Mouse (Mus musculus) embryo, embryonic 11.5 days (tissue): Measurements from ENCODE around the gene Actr8.

Source experiments
- DNase-seq: peaks from one replicate; pipeline ENCODE4 v3.0.0-alpha.2; 2012; ENCODE audit warnings: low read depth, low spot score

The Actr8 gene

GRCm38 (mm10) chr14:29996000-29996751 is 18.0 kb downstream of the Actr8 start:
- no peak for DNase-seq

GRCm38 (mm10) chr14:29997345-29997744 is 19.2 kb downstream of the Actr8 start:
- DNase-seq: no peak

- DNase-seq: no peak
Observed at GRCm38 (mm10) chr14:29998747-29999474, 20.8 kb downstream of the Actr8 start.

GRCm38 (mm10) chr14:29999475-29999811 is 21.3 kb downstream of the Actr8 start:
- DNase-seq: no peak

- DNase-seq: peak; percentile 20
Observed at GRCm38 (mm10) chr14:30008733-30009575, 30.8 kb downstream of the Actr8 start, which contains the start of the genes Il17rb and Chdh. Gene Il17rb, minus strand, starts transcription at chr14:30008896. Gene Chdh, plus strand, starts transcription at chr14:30009023.

- DNase-seq: no peak
Observed at GRCm38 (mm10) chr14:30009864-30010560, 31.9 kb downstream of the Actr8 start.

- no peak for DNase-seq
Observed at GRCm38 (mm10) chr14:30011886-30012560, 33.9 kb downstream of the Actr8 start.

- no peak for DNase-seq
Observed at GRCm38 (mm10) chr14:30014487-30014886, 36.4 kb downstream of the Actr8 start.

GRCm38 (mm10) chr14:30015008-30015407 is 36.9 kb downstream of the Actr8 start:
- DNase-seq: no peak

GRCm38 (mm10) chr14:30016666-30017065 is 38.5 kb downstream of the Actr8 start:
- DNase-seq: no peak

- DNase-seq: no peak
Observed at GRCm38 (mm10) chr14:30017794-30018462, 39.8 kb downstream of the Actr8 start.

GRCm38 (mm10) chr14:30018463-30018801 is 40.3 kb downstream of the Actr8 start:
- no peak for DNase-seq

- DNase-seq: no peak
Observed at GRCm38 (mm10) chr14:30018846-30019245, 40.7 kb downstream of the Actr8 start.

- DNase-seq: no peak
Observed at GRCm38 (mm10) chr14:30019375-30019774, 41.2 kb downstream of the Actr8 start.

GRCm38 (mm10) chr14:30019792-30020575 is 41.8 kb downstream of the Actr8 start:
- no peak for DNase-seq

- no peak for DNase-seq
Observed at GRCm38 (mm10) chr14:30022471-30022870, 44.3 kb downstream of the Actr8 start.

- DNase-seq: no peak
Observed at GRCm38 (mm10) chr14:30024387-30024786, 46.2 kb downstream of the Actr8 start.

GRCm38 (mm10) chr14:30027378-30027777 is 49.2 kb downstream of the Actr8 start:
- no peak for DNase-seq

GRCm38 (mm10) chr14:30033405-30033804 is 55.3 kb downstream of the Actr8 start:
- no peak for DNase-seq

- DNase-seq: no peak
Observed at GRCm38 (mm10) chr14:30038431-30038830, 60.3 kb downstream of the Actr8 start.
